Mouse (Mus musculus) embryonic facial prominence, embryonic 13.5 days (tissue): ENCODE data around the gene Fam189a1. TPM values are rescaled to one million over a fixed set of nuclear protein-coding genes. Genes with fewer than 3 reads are reported as not detected.

Experiments
- ATAC-seq: fragments of 200-750 bp; cut with Nextera tagmentation; 2 replicates; pipeline ENCODE4 v1.8.0; 2017; ENCODE audit warnings: low read depth; ENCODE audit not compliant: insufficient number of reproducible peaks, insufficient read depth, low FRiP score, low TSS enrichment
- H3K27ac ChIP-seq: fragments of 300-500 bp; sonication (generic); 2 replicates; pipeline ENCODE4 v1.5.1; 2015; ENCODE audit warnings: moderate library complexity, mild to moderate bottlenecking, inconsistent platforms
- H3K27me3 ChIP-seq: fragments of 300-500 bp; sonication (generic); 2 replicates; pipeline ENCODE4 v1.6.1; 2015; ENCODE audit warnings: mild to moderate bottlenecking, inconsistent platforms
- H3K36me3 ChIP-seq: fragments of 300-500 bp; sonication (generic); 2 replicates; pipeline ENCODE4 v1.6.1; 2015; ENCODE audit warnings: mild to moderate bottlenecking, inconsistent platforms
- H3K4me1 ChIP-seq: fragments of 300-500 bp; sonication (generic); 2 replicates; pipeline ENCODE4 v1.6.1; 2015; ENCODE audit warnings: inconsistent platforms
- H3K4me2 ChIP-seq: fragments of 300-500 bp; sonication (generic); 2 replicates; pipeline ENCODE4 v1.6.1; 2015; ENCODE audit warnings: moderate library complexity, mild to moderate bottlenecking, inconsistent platforms
- H3K4me3 ChIP-seq: fragments of 300-500 bp; sonication (generic); 2 replicates; pipeline ENCODE4 v1.5.1; 2015; ENCODE audit warnings: mild to moderate bottlenecking, inconsistent platforms
- H3K9ac ChIP-seq: fragments of 300-500 bp; sonication (generic); 2 replicates; pipeline ENCODE4 v1.6.1; 2015; ENCODE audit warnings: mild to moderate bottlenecking, inconsistent platforms
- H3K9me3 ChIP-seq: fragments of 300-500 bp; sonication (generic); 2 replicates; pipeline ENCODE4 v1.6.1; 2016; ENCODE audit warnings: inconsistent platforms
- WGBS: fragments of 180-500 bp; shearing (Covaris S2); methylation state at CpG from one replicate; pipeline ENCODE4 v1.1.7; 2015; ENCODE audit warnings: mixed read lengths; 5-methylcytosine and 5-hydroxymethylcytosine counted together
- polyA plus RNA-seq: library from polyadenylated mRNA; unstranded; fragments of >200 nt; fragmentation: Nextera tagmentation; extraction: Ambion mirVana; gene quantifications from 2 replicates; pipeline ENCODE4 v1.2.1, GENCODE M21; 2015

Gene Fam189a1
- polyA plus RNA-seq, 1 experiment from 2014 or later, result 3.5 TPM

DNA sequence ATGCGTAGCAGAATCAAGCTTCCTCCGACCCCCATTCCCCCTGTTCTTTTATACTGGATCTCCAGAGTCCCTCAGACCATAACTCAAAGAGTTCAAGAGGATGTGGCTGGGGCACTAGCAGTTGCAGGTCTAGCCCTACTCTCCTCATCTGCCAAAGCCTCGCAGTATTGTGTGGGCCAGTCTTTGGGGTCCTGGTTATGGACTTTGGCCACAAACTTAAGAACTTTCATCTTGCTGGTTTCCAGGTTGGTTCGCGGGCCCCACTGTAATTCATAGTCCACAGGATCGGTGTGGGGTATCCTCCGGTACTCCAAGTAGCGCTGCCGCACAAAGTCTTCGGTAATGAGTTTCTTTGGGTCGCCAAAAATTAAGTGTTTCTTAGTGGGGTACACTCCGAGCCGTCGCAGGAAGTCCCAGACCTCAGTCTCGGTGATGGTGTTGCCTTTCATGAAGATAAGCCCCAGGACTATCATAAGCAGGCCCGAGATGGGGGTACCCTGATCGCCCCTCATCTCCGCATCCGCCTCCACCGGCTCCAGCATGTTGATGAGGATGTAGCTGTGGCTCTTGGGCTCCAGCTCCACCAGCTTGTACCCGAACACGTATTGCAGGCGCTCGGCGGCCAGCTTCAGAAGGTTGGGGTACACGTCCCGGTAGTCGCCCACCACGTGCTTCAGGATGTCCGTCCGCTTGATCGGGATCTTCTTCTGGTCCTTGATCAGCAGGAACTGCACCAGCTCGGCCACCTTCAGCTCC is 284.2 kb downstream of the Fam189a1 start:
- peak; percentile 18; the same call in 1 of the 2 replicates for ATAC-seq
- Histone ChIP-seq H3K27ac (peak overlapping the region; percentile 98), H3K27me3 (no peaks in the 10 kb centered on the region), H3K4me3 (peak overlapping the region; percentile 91), H3K9me3 (no peaks in the 10 kb centered on the region), H3K4me1 (peaks cover 15% of the 10 kb centered on the region), H3K4me2 (peak overlapping the region; percentile 90), H3K36me3 (peaks cover 10% of the 10 kb centered on the region), H3K9ac (peak overlapping the region; percentile 97)
- under 1% methylated on average over 33 of the region's 33 CpGs for WGBS

DNA sequence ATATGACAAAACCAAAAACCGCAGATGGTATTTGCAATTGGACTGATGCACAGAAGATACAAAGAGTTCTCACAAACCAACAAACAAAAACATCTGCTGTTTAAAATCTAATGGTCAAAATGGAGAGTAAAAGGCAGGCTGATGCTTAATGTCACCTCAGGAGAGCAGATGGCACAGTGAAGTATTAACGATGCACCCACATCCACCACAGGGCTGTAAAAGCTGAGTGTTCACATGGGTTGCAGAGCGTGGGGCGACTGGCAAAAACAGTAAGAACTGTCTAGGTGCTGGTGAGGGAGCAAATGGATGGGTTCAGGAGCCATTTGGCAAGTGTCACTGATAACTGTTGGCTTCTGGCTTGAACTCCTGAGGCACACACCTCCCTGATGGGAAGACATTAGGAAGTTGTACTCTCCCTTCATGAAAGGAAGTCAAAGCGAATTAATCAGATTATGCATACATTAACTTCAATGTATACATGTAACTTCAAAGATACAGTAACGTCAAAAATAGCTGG is 286.8 kb downstream of the Fam189a1 start:
- WGBS, result 90% methylated on average over 6 of the region's 6 CpGs
- Histone ChIP-seq H3K36me3 (peaks cover 10% of the 10 kb centered on the region), H3K27ac (no peak overlapping the region), H3K4me3 (no peak overlapping the region), H3K9ac (no peak overlapping the region), H3K27me3 (no peaks in the 10 kb centered on the region), H3K4me1 (peaks cover 15% of the 10 kb centered on the region), H3K4me2 (no peak overlapping the region), H3K9me3 (no peaks in the 10 kb centered on the region)
- ATAC-seq, result no peak

DNA sequence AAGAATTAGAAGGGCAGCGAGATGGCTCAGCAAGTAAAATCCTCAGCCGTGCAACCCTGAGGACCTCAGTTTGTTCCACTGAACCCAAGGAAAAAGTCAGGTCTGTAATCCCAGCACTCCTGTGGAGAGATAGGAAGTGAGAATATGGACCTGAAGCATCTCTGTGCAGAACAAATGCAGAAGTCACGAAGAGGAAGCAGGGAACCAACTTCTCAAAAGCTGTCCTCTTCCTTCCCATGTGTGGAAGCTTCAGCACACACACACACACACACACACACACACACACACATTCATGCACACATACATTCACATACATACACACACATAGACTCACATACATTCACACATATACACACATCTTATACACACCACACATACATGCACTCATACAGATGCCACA is 292.8 kb downstream of the Fam189a1 start:
- H3K9ac ChIP-seq, result no peak overlapping the region
- no peak for ATAC-seq
- no peaks in the 10 kb centered on the region for H3K27me3 ChIP-seq
- H3K4me2 ChIP-seq, result no peak overlapping the region
- no peaks in the 10 kb centered on the region for H3K4me1 ChIP-seq
- WGBS, result 84% methylated on average over 3 of the region's 3 CpGs
- no peak overlapping the region for H3K4me3 ChIP-seq
- H3K27ac ChIP-seq, result no peak overlapping the region
- no peaks in the 10 kb centered on the region for H3K36me3 ChIP-seq
- no peaks in the 10 kb centered on the region for H3K9me3 ChIP-seq

DNA sequence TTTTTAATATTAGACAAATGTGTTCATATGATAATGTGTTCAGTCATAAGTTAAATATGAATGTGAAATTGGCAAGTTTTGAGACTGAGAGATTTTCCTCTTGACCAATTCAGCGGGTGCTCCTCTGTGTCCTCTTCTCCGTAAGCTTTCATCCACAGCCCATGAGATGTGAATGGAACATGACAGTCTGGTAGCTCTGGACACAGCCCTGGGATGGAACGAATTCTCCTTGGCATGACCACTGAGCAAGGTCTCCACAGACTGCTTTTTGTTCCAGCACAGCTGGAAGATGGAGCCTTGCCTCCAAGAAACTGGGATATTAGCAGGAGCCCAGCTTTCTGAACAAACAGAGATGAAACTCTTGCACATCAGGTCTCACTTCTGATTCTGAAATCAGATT is 293.4 kb downstream of the Fam189a1 start:
- 86% methylated on average over 3 of the region's 3 CpGs for WGBS
- Histone ChIP-seq H3K27me3 (no peaks in the 10 kb centered on the region), H3K4me2 (no peak overlapping the region), H3K36me3 (no peaks in the 10 kb centered on the region), H3K4me3 (no peak overlapping the region), H3K9me3 (no peaks in the 10 kb centered on the region), H3K4me1 (no peaks in the 10 kb centered on the region), H3K27ac (no peak overlapping the region), H3K9ac (no peak overlapping the region)
- no peak for ATAC-seq

DNA sequence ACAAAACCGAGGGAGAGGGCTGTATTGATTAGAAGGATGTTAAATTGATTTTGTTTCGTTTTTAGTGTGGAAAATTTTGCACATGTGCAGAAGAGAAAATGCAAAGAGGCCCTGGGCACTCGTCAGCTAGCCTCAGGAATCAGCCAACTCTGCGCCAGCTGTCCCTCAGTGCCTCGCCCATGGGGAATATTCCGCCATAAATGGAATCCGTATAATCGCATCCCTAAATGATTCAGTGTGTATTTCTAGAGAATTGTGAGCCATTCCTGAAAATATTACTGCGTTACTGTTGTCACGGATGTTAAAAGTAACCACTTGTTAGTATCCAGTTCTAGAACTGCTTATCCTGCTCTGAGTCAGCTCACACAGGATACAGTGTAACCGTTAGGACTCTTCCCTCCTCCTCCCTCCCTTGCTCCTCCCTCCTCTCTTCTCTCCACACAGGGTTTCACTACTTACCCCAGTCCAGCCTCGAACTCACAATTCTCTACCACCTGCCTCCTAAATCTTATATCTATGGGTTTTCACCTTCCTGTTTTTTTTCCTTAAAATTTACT is 299.8 kb downstream of the Fam189a1 start:
- WGBS, result 32% methylated on average over 12 of the region's 12 CpGs

DNA sequence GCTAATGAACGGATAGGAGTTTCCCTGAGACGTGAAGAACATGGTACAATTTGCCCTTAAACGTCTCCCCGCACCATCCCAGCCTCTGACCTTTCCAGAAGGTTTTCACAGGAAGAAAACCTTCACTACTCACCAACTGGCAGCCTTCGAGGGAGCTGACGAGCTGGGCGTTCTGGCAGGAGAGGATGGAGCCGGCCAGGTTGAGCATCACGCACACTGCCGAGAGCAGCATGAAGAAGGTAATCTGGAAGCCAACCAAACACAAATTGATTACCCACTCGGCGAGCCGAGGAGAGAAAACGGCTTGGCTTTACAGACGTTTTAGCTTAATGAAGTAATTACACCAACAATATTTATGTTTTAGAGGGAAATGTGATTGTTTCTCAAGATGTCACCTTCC is 300.4 kb downstream of the Fam189a1 start:
- H3K36me3 ChIP-seq, result no peaks in the 10 kb centered on the region
- peak overlapping the region; percentile 27 for H3K4me3 ChIP-seq
- peak overlapping the region; percentile 56 for H3K4me2 ChIP-seq
- no peak for ATAC-seq
- H3K27ac ChIP-seq, result peak overlapping the region; percentile 78
- H3K9me3 ChIP-seq, result no peaks in the 10 kb centered on the region
- no peaks in the 10 kb centered on the region for H3K27me3 ChIP-seq
- H3K9ac ChIP-seq, result no peak overlapping the region
- peaks cover 9% of the 10 kb centered on the region for H3K4me1 ChIP-seq
- WGBS, result 37% methylated on average over 15 of the region's 15 CpGs

More for the DNA sequence above, 299.8 kb downstream of the Fam189a1 start:
- peak overlapping the region; percentile 27 for H3K4me3 ChIP-seq
- H3K27ac ChIP-seq, result peak overlapping the region; percentile 78
- peaks cover 9% of the 10 kb centered on the region for H3K4me1 ChIP-seq
- no peaks in the 10 kb centered on the region for H3K9me3 ChIP-seq
- no peak overlapping the region for H3K9ac ChIP-seq
- peak; percentile 59; the same call in 1 of the 2 replicates for ATAC-seq
- H3K36me3 ChIP-seq, result no peaks in the 10 kb centered on the region
- no peaks in the 10 kb centered on the region for H3K27me3 ChIP-seq
- peak overlapping the region; percentile 56 for H3K4me2 ChIP-seq

DNA sequence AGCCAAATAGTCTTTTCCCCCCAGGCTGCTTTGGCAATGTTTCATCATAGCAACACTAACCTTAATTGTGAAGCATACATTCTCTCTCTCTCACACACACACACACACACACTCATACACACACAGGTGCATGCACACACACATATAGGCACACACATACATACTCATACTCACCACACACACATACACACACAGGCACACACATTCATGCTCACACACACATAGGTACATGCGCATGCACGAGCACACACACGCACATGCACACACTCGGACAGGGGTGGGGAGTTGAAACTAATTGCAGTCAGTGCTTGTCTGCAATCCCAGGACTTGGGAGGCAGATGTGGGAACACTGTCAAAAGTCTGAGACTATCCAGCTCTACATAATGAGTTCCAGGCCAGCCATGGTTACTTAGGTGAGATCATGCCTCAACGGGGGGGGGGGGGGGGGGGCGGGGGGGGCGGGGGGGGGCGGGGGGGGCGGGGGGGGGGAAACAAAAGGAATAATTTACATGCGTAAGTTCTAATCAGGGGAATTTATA is 300.9 kb downstream of the Fam189a1 start:
- H3K4me1 ChIP-seq, result peaks cover 9% of the 10 kb centered on the region
- H3K9me3 ChIP-seq, result no peaks in the 10 kb centered on the region
- peak; percentile 48; the same call in 1 of the 2 replicates for ATAC-seq
- H3K27me3 ChIP-seq, result no peaks in the 10 kb centered on the region
- H3K36me3 ChIP-seq, result no peaks in the 10 kb centered on the region
- no peak overlapping the region for H3K4me3 ChIP-seq
- no peak overlapping the region for H3K27ac ChIP-seq
- WGBS, result 32% methylated on average over 7 of the region's 10 CpGs
- no peak overlapping the region for H3K9ac ChIP-seq
- H3K4me2 ChIP-seq, result peak overlapping the region; percentile 56; the same call in 1 of the 2 replicates

DNA sequence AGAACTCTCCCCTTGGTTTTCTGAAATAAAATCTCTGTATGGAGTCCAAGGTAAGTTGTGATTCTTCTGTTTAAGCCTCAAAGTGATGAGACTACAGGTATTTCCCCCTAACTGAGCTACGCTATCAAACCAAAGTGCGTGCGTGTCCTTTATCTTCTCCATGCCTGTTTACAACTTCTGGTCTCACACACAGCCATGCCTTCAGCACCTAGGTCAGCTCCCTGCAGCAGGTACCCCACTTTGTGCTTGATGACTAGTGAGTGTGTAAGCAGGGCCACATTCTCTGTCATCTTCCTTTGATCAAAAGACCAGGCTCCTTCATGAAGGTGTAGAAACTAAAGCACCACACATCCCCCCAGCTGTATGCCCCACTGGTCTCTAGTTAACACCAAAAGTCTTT is 305.6 kb downstream of the Fam189a1 start:
- Histone ChIP-seq H3K27ac (no peak overlapping the region), H3K36me3 (no peaks in the 10 kb centered on the region), H3K4me1 (no peaks in the 10 kb centered on the region), H3K4me2 (no peak overlapping the region), H3K4me3 (no peak overlapping the region), H3K9me3 (no peaks in the 10 kb centered on the region), H3K27me3 (no peaks in the 10 kb centered on the region), H3K9ac (no peak overlapping the region)
- 35% methylated on average over 3 of the region's 3 CpGs for WGBS
- ATAC-seq, result no peak

DNA sequence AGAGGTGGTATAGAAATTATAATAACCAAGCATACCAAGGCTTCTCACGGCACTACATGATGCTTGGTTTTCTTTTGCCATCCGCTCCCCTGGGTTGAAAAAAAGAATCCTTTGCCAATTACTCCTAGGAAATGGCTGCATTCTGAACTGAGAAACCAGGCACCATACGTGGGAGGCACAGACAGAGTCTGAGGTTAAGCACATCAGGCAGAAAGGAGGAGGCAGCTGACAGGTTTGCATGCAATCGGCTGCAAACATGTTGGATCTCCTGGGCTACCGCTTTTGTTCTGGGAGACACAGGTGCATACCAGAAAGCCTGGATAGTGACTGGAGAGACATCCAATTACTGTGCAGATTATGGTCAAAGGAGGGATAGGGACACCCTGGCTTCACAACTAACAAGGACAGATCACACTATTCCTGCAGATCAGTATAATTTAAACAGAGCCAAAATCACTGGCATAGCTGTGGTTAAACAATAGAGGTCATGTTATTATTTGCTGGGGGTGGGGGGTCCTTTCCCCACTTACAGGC is 308.9 kb downstream of the Fam189a1 start:
- Histone ChIP-seq H3K9ac (no peak overlapping the region), H3K4me2 (no peak overlapping the region), H3K27ac (no peak overlapping the region), H3K36me3 (no peaks in the 10 kb centered on the region), H3K9me3 (no peaks in the 10 kb centered on the region), H3K27me3 (no peaks in the 10 kb centered on the region), H3K4me3 (no peak overlapping the region), H3K4me1 (no peaks in the 10 kb centered on the region)
- 82% methylated on average over 5 of the region's 5 CpGs for WGBS
- ATAC-seq, result no peak

DNA sequence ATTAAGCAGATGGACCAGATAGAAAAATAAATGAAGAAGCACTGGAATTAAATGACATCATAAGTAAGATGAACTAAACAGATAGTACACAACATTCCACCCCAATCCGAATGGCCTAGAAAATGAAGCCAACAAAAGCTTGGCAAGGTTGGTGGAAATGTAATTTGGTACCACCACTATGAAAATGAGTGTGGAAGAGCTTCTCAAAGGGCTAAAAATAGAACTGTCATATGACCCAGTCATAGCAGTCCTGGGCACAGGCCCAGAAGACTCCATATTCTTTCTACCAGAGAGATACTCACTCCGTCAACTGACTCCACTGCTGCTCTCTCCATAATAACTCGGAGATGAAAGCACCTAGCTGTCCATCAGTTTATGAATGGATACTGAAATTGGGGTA is 310.3 kb downstream of the Fam189a1 start:
- WGBS, result 75% methylated on average over 3 of the region's 3 CpGs
- H3K4me2 ChIP-seq, result no peak overlapping the region

DNA sequence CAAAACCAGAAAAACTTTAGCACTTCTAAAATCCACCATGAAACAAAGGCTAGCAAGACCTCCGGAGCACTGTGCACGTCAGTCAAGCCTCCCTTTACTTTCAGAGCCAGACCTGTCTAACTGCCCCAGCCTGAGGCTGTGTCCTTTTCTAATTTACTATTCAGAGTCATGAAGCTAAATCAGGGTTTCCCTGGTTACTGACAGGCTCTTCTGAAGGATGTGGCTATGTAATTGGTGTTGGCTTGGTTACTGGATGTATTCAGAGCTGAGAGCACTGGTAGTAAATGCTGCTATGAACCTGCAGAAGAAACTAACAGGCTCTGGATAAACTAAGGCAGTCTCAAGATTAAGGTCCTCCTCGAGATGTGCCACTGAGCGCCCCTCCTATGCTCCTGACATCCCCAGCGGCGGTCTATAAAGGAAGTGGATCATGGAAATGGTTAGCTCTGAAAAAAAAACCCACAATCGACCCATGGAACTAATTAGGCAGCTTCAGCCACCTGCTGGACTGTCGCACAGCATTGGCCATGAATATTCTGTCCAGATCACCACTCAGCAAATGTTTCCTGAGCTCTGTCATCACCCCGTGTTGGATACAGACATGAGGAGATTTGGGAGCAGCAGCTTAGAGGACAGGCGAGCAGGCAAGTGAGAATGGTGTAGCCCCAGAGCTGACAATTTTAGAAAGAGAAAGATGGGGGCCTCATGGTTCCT is 315.3 kb downstream of the Fam189a1 start:
- Histone ChIP-seq H3K36me3 (no peaks in the 10 kb centered on the region), H3K4me2 (no peak overlapping the region), H3K4me3 (no peak overlapping the region), H3K4me1 (peaks cover 17% of the 10 kb centered on the region), H3K27ac (no peak overlapping the region), H3K9ac (no peak overlapping the region), H3K27me3 (0 out of 2 replicates have a peak, but pooled peaks cover 5% of the 10 kb centered on the region), H3K9me3 (no peaks in the 10 kb centered on the region)
- no peak for ATAC-seq
- 41% methylated on average over 10 of the region's 10 CpGs for WGBS

More for the DNA sequence above, 310.3 kb downstream of the Fam189a1 start:
- Histone ChIP-seq H3K9ac (no peak overlapping the region), H3K27me3 (0 out of 2 replicates have a peak, but pooled peaks cover 5% of the 10 kb centered on the region), H3K4me1 (peaks cover 4% of the 10 kb centered on the region; the same call in 1 of the 2 replicates), H3K4me3 (no peak overlapping the region), H3K36me3 (no peaks in the 10 kb centered on the region), H3K9me3 (no peaks in the 10 kb centered on the region), H3K27ac (no peak overlapping the region)
- no peak for ATAC-seq
